Mouse (Mus musculus) ES-E14 (cell line): ENCODE data around the gene Mfap4. TPM values are rescaled to one million over a fixed set of nuclear protein-coding genes. Genes with fewer than 3 reads are reported as not detected.
A peak's percentile ranks its signal among the peaks of the same experiment; 100 is the strongest.

Experiments
- DNase-seq: peaks from one replicate; pipeline ENCODE4 v3.0.0-alpha.2; 2013; ENCODE audit warnings: low read depth, low spot score
- H3K27ac ChIP-seq: 2 replicates; pipeline ENCODE4 v1.5.1; 2012; ENCODE audit warnings: low read depth, mild to moderate bottlenecking, low read length, moderate library complexity, mixed read lengths; ENCODE audit not compliant: poor library complexity, insufficient read depth, severe bottlenecking
- H3K36me3 ChIP-seq: 2 replicates; pipeline ENCODE4 v1.6.1; 2012; ENCODE audit warnings: mild to moderate bottlenecking, low read length, moderate library complexity, mixed read lengths; ENCODE audit not compliant: control insufficient read depth, poor library complexity, insufficient read depth, severe bottlenecking
- H3K4me1 ChIP-seq, 2 experiments: fragments of 150-350 bp in 1 of 2; sonication (generic) in 1 of 2; 2 replicates each; pipeline ENCODE4 v1.6.1; 2012; ENCODE audit warnings: low read length in 2 of 2, mild to moderate bottlenecking in 1 of 2, mixed read lengths in 1 of 2; ENCODE audit not compliant: control insufficient read depth in 2 of 2, insufficient read depth in 2 of 2, poor library complexity in 1 of 2
- H3K4me3 ChIP-seq, 2 experiments: fragments of 150-350 bp in 1 of 2; sonication (generic) in 1 of 2; 2 replicates each; pipeline ENCODE4 v1.5.1; 2012; ENCODE audit warnings: low read length in 2 of 2, low read depth in 1 of 2, mild to moderate bottlenecking in 1 of 2, mixed read lengths in 1 of 2; ENCODE audit not compliant: insufficient read depth in 1 of 2, poor library complexity in 1 of 2, severe bottlenecking in 1 of 2
- H3K9ac ChIP-seq: 2 replicates; pipeline ENCODE4 v1.6.1; 2012; ENCODE audit warnings: low read depth, mild to moderate bottlenecking, low read length, mixed read lengths; ENCODE audit not compliant: poor library complexity, insufficient read depth, severe bottlenecking
- H3K9me3 ChIP-seq: fragments of 150-350 bp; sonication (generic); 2 replicates; pipeline ENCODE4 v1.6.1; 2012; ENCODE audit warnings: low read depth, mild to moderate bottlenecking, low read length; ENCODE audit not compliant: control insufficient read depth, insufficient read depth
- CHD2 ChIP-seq: IDR thresholded peaks from 2 replicates; pipeline ENCODE4 v1.6.1; 2014; ENCODE audit warnings: mild to moderate bottlenecking, low read depth, low read length, inconsistent platforms
- HCFC1 ChIP-seq: IDR thresholded peaks from 2 replicates; pipeline ENCODE4 v1.6.1; 2012; ENCODE audit warnings: low read length, inconsistent platforms, borderline replicate concordance; ENCODE audit not compliant: insufficient read depth
- MAFK ChIP-seq: IDR thresholded peaks from 2 replicates; pipeline ENCODE4 v1.6.1; 2014; ENCODE audit warnings: mild to moderate bottlenecking, low read depth, low read length, inconsistent platforms; ENCODE audit not compliant: insufficient read depth
- ZC3H11A ChIP-seq: IDR thresholded peaks from 2 replicates; pipeline ENCODE4 v1.6.1; 2012; ENCODE audit warnings: low read depth, mild to moderate bottlenecking, inconsistent platforms, low read length, borderline replicate concordance
- ZNF384 ChIP-seq: IDR thresholded peaks from 2 replicates; pipeline ENCODE4 v1.6.1; 2012; ENCODE audit warnings: low read depth, low read length, inconsistent platforms
- in situ Hi-C, 2 experiments: fragments of 600-800 bp; cut with MboI; formaldehyde crosslinking; loops; one replicate each; pipeline ENCODE4 v1.15.1; 2025; ENCODE audit warnings: low sequenced_read_pairs in 2 of 2, inconsistent platforms in 1 of 2; ENCODE audit not compliant: unreplicated experiment in 2 of 2
- total RNA-seq: library from RNA; depleted of rRNA; stranded (reverse); fragments of 300-350 nt; gene quantifications from 2 replicates; pipeline ENCODE4 v1.2.3, GENCODE M21; 2012

Mfap4 gene
- total RNA-seq, 1 experiment, result 2.9 TPM

DNA sequence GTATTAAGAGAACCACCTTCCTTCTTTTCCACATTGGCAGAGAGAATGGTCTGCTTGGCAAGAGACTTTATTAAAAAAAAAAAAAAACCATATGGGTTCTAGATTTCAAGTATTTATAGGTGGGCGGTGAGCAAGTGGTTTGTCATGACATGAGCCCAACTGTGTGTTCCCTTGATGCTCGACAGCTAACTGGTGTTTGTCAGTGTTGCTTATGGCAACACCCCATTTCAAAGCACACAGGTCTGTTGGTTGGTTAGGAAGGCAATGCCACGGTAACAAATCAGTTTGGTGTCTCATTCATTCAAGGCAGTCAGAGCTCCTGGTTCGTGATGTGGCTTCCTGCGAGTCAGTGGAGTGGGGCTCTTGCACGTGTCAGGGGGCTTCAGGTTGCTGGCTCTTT, 41.4 kb upstream of the Mfap4 start:
- H3K4me1 ChIP-seq, result peaks cover 5% of the 10 kb centered on the region in 2 experiments; a peak in 1 of 4 replicates
- no peak for TF ChIP-seq CHD2
- TF ChIP-seq ZNF384, result no peak
- TF ChIP-seq HCFC1, result no peak
- no peak for TF ChIP-seq MAFK
- no peak for TF ChIP-seq ZC3H11A
- in situ Hi-C loops, result no loop called here

GRCm38 (mm10) chr11:61447296-61447695, 37.9 kb upstream of the Mfap4 start:
- Histone ChIP-seq H3K4me1 (peaks cover 5 to 10% of the 10 kb centered on the region in 2 experiments; a peak in 1 of 4 replicates), H3K9ac (no peak overlapping the region), H3K4me3 (no peak overlapping the region), H3K36me3 (no peaks in the 10 kb centered on the region), H3K9me3 (no peaks in the 10 kb centered on the region), H3K27ac (no peak overlapping the region)
- DNase-seq, result peak; percentile 11
- in situ Hi-C loops, result no loop called here
- TF ChIP-seq CHD2, result no peak
- TF ChIP-seq ZC3H11A, result no peak
- TF ChIP-seq MAFK, result no peak
- TF ChIP-seq ZNF384, result no peak
- no peak for TF ChIP-seq HCFC1

More for the DNA sequence above, 41.4 kb upstream of the Mfap4 start:
- no peaks in the 10 kb centered on the region for H3K9me3 ChIP-seq
- no peak overlapping the region for H3K4me3 ChIP-seq
- H3K9ac ChIP-seq, result no peak overlapping the region
- no peaks in the 10 kb centered on the region for H3K36me3 ChIP-seq
- H3K27ac ChIP-seq, result no peak overlapping the region
- no peak for DNase-seq

- no peak overlapping the region for H3K4me3 ChIP-seq
- no peak for DNase-seq
- H3K4me1 ChIP-seq, result peaks cover 5 to 10% of the 10 kb centered on the region in 2 experiments; a peak in 1 of 4 replicates
- TF ChIP-seq CHD2 (no peak), MAFK (no peak), HCFC1 (no peak), ZC3H11A (no peak), ZNF384 (no peak)
- in situ Hi-C loops, result no loop called here
- no peak overlapping the region for H3K9ac ChIP-seq
- H3K36me3 ChIP-seq, result no peaks in the 10 kb centered on the region
- no peaks in the 10 kb centered on the region for H3K9me3 ChIP-seq
- no peak overlapping the region for H3K27ac ChIP-seq
These were observed 37.2 kb upstream of the Mfap4 start for GRCm38 (mm10) chr11:61448041-61448440.

DNA sequence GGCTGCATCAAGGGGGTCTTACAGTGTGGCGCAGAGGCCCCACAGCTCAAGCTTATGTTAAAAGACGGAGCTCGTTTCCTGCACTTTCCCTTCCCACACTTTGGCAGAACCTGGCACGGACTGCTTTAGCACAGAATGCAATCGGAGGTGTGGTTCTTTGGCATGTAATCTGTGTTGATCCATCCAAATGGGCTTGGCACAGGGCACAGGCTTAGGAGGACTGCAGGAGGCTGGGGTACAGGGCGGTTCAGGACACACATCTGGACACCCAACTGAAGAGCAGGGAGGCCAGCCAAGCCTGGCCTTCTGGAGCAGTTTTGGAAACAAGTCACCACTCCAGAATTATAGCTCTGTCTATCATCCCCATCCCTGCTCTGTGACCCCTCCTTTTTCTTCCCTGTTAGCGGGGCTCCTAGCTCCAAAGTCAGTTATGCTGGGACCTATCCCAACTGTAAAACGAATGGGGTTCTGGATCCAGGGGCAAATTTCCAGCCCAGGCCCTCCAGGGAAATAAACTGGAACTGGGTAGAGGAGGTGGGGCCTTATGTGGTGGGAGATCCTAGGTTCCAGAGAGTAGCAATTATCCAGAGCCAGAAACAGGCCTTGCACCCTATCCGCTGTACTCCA, 36.5 kb upstream of the Mfap4 start:
- no peaks in the 10 kb centered on the region for H3K36me3 ChIP-seq
- TF ChIP-seq HCFC1 (no peak), ZC3H11A (no peak), ZNF384 (no peak), CHD2 (no peak), MAFK (no peak)
- H3K9ac ChIP-seq, result no peak overlapping the region
- no peak overlapping the region; a peak in 1 of 4 replicates for H3K4me3 ChIP-seq
- DNase-seq, result no peak
- no peaks in the 10 kb centered on the region for H3K9me3 ChIP-seq
- no peak overlapping the region for H3K27ac ChIP-seq
- in situ Hi-C loops, result no loop called here
- H3K4me1 ChIP-seq, result peaks cover 5 to 14% of the 10 kb centered on the region in 2 experiments; a peak in 2 of 4 replicates
